Mouse (Mus musculus): ENCODE measurements at regions not wholly inside any gene's neighbourhood (a gene's known extent, or its start where the extent isn't known, plus 50 kb on each side); places are given as distances from the start of the nearest gene placed in this dataset.

DNA sequence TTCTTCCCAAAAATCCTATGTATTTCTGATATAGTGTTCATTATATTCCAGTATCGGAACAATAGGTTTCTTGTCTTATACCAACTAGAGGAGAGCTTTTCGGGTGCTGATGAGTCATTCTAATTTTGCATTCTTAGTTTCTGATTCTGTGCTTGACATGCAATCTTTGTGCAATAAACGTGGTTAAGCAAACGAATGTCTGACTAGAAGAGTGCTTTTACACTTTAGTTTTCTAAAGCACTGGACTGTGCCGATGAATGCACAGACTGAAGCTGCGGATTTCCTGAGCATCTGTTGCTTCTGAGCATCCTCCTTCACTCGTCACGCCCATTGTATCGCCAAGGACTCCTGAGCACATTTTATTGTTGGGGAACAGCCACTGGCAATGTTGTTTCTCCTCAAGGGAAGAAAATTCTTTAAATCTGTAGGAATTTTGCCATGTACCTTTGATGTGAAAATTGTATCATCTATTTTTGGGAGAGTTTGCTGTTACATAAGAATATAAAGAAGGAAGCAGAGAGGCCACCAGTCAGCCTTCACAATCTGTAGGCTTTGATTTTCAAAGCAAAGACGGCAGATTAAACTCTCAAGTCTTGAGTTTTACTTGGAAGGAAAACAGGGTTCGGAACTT, 346.8 kb downstream of the Plk2 start:
- H3K27me3 ChIP-seq = no peaks in the 10 kb centered on the region
- WGBS = 74% methylated on average over 11 of the region's 11 CpGs
- no peak overlapping the region for H3K4me3 ChIP-seq
- H3K36me3 ChIP-seq = no peaks in the 10 kb centered on the region
- peaks cover under 1% of the 10 kb centered on the region; the same call in 1 of the 2 replicates for H3K4me1 ChIP-seq (replicated peaks)
- H3K9ac ChIP-seq = no peak overlapping the region
- no peaks in the 10 kb centered on the region for H3K9me3 ChIP-seq (replicated peaks)
- H3K4me2 ChIP-seq = no peak overlapping the region
- no peak for ATAC-seq (replicated peaks; ENCODE audit: insufficient number of reproducible peaks, insufficient read depth, low FRiP score, low read depth)
- H3K27ac ChIP-seq = no peak overlapping the region

DNA sequence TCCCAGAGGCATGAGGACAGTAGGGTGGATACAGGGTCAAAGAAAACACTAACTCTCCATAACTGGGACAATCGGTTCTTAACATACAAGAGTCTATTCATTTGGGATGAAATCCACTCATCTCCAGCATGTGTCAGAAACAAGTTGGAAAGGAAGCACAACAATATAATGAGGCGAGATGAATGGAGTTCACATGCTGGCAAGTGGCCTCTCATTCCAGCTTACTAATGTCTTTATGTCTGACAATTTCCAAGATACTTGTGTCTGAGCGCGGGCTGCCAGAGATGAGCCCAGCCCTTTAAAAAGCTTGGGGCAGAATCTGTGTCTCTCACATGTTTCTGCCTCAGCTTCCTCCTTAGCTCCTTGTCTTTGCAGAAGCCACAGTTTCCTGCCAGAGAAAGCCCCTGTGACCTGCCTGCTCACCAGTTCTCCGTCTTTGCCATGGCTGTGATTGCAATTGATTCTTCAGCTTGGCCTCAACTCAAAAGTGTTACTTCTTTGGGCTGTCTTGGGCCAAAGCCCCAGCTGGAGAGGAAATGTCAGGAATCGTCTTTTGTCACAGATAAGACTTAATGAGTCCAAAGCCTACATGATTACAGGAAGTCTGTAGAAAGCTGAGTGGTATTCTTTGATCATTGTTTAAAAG, 352.5 kb downstream of the Plk2 start:
- H3K9ac ChIP-seq = no peak overlapping the region
- no peak overlapping the region for H3K4me2 ChIP-seq
- WGBS = 24% methylated on average over 6 of the region's 6 CpGs
- H3K27me3 ChIP-seq = no peaks in the 10 kb centered on the region
- peaks cover 9% of the 10 kb centered on the region for H3K4me1 ChIP-seq (replicated peaks)
- H3K9me3 ChIP-seq (replicated peaks) = no peaks in the 10 kb centered on the region
- peak overlapping the region; percentile 39; the same call in 1 of the 2 replicates for H3K27ac ChIP-seq
- no peak; the same call in 1 of the 2 replicates for ATAC-seq (replicated peaks; ENCODE audit: insufficient number of reproducible peaks, insufficient read depth, low FRiP score, low read depth)
- H3K36me3 ChIP-seq = no peaks in the 10 kb centered on the region
- no peak overlapping the region for H3K4me3 ChIP-seq

DNA sequence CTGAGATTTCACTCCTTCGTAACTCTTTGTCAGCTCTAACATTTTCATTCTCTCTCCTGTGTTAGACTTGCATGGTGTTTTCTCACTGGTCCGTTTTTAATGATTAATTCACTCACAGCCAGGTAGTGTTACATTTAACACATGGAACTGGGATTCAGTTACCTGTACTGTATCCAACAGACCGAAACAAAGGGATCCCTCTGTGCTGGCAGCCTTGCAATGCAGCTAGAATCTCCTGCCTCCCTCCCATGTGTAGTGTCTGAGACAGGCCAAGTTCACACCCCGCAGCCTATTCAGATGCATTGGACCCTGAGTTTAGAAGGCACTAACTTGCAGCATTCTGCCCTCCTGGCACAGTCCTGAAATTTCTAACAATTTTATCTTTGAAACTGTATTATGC, 357.9 kb downstream of the Plk2 start:
- ATAC-seq (replicated peaks; ENCODE audit: insufficient number of reproducible peaks, insufficient read depth, low FRiP score, low read depth) = no peak
- Histone ChIP-seq H3K4me2 (no peak overlapping the region), H3K36me3 (no peaks in the 10 kb centered on the region), H3K4me1 (replicated peaks) (0 out of 2 replicates have a peak, but pooled peaks cover 3% of the 10 kb centered on the region), H3K9ac (no peak overlapping the region), H3K9me3 (replicated peaks) (no peaks in the 10 kb centered on the region), H3K4me3 (no peak overlapping the region), H3K27me3 (no peaks in the 10 kb centered on the region), H3K27ac (no peak overlapping the region)
- 85% methylated on average over 4 of the region's 4 CpGs for WGBS

DNA sequence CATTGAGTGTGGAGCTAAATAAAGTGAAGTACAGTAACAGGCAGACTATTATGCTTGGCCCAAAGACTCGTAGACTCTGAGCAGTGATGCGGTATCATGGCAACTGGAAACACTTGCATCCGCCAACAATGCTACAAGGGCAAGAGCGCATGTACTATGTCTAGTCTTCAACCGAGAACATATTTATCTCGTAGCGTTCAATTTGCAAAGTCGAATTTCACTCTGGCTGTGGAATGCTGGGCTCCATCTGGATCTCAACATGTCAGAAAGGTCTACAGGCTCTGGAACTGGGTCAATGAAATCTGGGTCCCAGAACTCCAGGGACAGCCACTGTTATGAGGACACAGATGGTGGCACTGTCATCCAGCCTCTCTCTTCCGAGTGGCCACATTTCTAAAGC, 359.7 kb downstream of the Plk2 start:
- Histone ChIP-seq H3K9me3 (replicated peaks) (no peaks in the 10 kb centered on the region), H3K27me3 (no peaks in the 10 kb centered on the region), H3K27ac (no peak overlapping the region), H3K4me3 (no peak overlapping the region), H3K4me2 (no peak overlapping the region), H3K36me3 (no peaks in the 10 kb centered on the region), H3K4me1 (replicated peaks) (0 out of 2 replicates have a peak, but pooled peaks cover 3% of the 10 kb centered on the region), H3K9ac (no peak overlapping the region)
- no peak for ATAC-seq (replicated peaks; ENCODE audit: insufficient number of reproducible peaks, insufficient read depth, low FRiP score, low read depth)
- 63% methylated on average over 9 of the region's 9 CpGs for WGBS

DNA sequence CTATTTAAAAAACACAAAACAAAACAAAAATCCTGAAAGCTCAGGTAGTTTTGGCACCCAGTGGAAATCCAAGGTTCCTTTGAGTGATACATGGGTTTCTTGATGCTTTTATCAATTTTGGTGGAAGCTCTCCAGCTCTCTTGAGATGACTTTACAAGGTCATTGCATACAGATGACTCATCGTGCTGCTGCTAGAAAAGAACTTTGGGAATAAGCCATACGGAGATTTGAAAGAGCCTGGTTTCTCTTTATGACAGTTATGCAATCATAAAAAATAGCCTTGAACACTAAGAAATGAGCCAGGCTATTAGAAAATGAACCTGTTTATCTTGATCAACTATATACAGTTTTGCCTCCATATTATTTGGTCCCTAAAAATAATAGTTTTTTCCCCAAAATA, 362.0 kb downstream of the Plk2 start:
- ATAC-seq (replicated peaks; ENCODE audit: insufficient number of reproducible peaks, insufficient read depth, low FRiP score, low read depth) = no peak
- no peaks in the 10 kb centered on the region for H3K27me3 ChIP-seq
- H3K36me3 ChIP-seq = no peaks in the 10 kb centered on the region
- H3K27ac ChIP-seq = no peak overlapping the region
- 0 out of 2 replicates have a peak, but pooled peaks cover 3% of the 10 kb centered on the region for H3K4me1 ChIP-seq (replicated peaks)
- no peaks in the 10 kb centered on the region for H3K9me3 ChIP-seq (replicated peaks)
- H3K9ac ChIP-seq = no peak overlapping the region
- H3K4me2 ChIP-seq = no peak overlapping the region
- 21% methylated on average over 2 of the region's 2 CpGs for WGBS
- no peak overlapping the region for H3K4me3 ChIP-seq

DNA sequence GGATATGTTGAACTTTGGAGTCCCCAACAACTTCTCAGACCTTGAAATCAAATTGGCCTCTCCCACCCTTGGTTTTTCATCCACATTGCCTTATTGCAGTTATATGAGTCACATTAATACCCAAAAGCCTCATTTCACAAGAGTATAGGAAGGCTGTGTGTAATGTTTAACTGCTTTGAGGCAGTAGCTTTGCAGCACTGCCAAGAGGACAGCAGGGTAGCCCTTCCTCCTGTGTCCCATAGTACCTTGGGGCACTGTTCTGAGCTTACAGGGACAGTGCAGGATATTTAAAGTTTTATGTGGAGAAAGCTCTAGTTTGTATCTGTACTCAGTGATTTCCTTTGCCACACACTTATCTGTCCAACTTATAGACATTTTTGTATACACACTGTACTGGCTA, 374.4 kb downstream of the Plk2 start:
- Histone ChIP-seq H3K4me2 (no peak overlapping the region), H3K9me3 (replicated peaks) (no peaks in the 10 kb centered on the region), H3K9ac (no peak overlapping the region), H3K4me1 (replicated peaks) (no peaks in the 10 kb centered on the region), H3K4me3 (no peak overlapping the region), H3K36me3 (no peaks in the 10 kb centered on the region), H3K27me3 (no peaks in the 10 kb centered on the region), H3K27ac (no peak overlapping the region)
- ATAC-seq (replicated peaks; ENCODE audit: insufficient number of reproducible peaks, insufficient read depth, low FRiP score, low read depth) = no peak

DNA sequence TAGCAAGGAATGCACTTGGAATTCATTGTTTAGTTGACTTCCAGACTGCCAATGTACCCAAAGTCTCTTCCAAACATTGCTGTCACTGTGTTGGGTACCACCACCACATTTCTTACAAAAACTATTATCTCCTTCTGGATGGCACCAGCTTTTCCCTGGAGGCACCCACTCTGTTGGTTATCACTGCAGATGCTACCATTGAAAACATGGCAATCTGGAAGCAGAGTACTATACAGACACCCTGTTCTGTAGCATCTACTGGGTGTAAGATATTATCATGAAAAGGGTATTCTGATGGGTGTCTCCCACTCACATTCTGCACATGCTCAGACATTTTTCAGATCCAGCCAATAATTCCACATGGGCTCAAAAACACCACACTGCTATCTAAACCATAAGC, 380.4 kb downstream of the Plk2 start:
- no peak for ATAC-seq (replicated peaks; ENCODE audit: insufficient number of reproducible peaks, insufficient read depth, low FRiP score, low read depth)
- Histone ChIP-seq H3K27ac (no peak overlapping the region), H3K4me3 (no peak overlapping the region), H3K36me3 (no peaks in the 10 kb centered on the region), H3K4me2 (no peak overlapping the region), H3K4me1 (replicated peaks) (no peaks in the 10 kb centered on the region), H3K27me3 (no peaks in the 10 kb centered on the region), H3K9ac (no peak overlapping the region), H3K9me3 (replicated peaks) (no peaks in the 10 kb centered on the region)

DNA sequence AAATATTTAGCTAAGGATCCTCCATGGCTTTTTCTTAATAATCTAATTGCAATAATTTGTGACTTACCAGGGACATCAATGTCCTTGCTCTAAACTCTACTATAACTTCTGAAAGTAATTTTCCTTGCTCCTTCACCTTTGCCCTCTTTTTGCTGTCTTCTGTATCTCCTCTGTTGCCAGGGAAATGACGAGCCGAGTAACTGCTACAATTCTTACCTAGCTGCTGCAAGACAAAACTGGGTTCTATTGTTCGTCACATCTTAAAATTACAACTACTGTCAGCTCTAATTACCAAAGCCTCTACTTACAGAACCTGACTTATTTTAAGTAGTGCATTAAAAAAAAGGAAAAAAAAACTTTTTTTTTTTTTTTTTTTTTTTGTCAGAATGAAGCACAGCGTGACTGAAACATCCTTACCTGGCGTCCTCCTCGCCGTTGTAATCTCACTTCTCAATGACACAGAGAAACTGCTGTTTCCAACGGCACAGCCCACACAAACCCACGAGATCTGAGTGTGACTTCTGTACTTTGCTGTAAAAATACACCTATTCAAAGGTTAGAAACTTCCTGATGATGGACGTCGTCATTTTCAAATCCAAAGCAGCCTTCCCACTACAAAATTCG, 389.4 kb downstream of the Plk2 start:
- 78% methylated on average over 12 of the region's 12 CpGs for WGBS
- Histone ChIP-seq H3K4me3 (no peak overlapping the region), H3K9me3 (replicated peaks) (no peaks in the 10 kb centered on the region), H3K4me1 (replicated peaks) (no peaks in the 10 kb centered on the region), H3K27ac (no peak overlapping the region), H3K36me3 (no peaks in the 10 kb centered on the region), H3K9ac (no peak overlapping the region), H3K27me3 (no peaks in the 10 kb centered on the region), H3K4me2 (no peak overlapping the region)
- no peak for ATAC-seq (replicated peaks; ENCODE audit: insufficient number of reproducible peaks, insufficient read depth, low FRiP score, low read depth)

DNA sequence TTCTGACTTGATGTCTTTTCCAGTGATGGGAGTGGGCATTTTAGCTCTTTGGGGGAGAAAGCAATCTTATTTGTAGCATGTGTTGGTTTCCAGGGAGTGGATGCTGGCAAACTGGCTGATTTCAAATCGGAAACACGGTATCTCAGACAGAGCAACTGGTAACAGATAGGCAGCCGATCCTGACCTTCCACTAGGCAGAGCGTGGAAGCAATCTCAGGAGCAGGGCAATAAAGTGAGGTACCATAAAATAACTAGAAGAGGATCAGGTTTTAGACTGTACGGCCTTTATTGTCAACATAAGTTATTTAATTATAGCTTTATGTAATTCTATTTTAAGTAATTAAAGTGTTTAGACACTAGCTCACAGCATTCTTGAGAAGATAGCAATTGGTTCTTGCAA, 390.0 kb downstream of the Plk2 start:
- no peak overlapping the region for H3K4me3 ChIP-seq
- H3K27me3 ChIP-seq = no peaks in the 10 kb centered on the region
- ATAC-seq (replicated peaks; ENCODE audit: insufficient number of reproducible peaks, insufficient read depth, low FRiP score, low read depth) = no peak
- no peaks in the 10 kb centered on the region for H3K9me3 ChIP-seq (replicated peaks)
- no peaks in the 10 kb centered on the region for H3K36me3 ChIP-seq
- no peak overlapping the region for H3K27ac ChIP-seq
- no peak overlapping the region for H3K9ac ChIP-seq
- no peak overlapping the region for H3K4me2 ChIP-seq
- H3K4me1 ChIP-seq (replicated peaks) = no peaks in the 10 kb centered on the region
- WGBS = 68% methylated on average over 5 of the region's 5 CpGs

DNA sequence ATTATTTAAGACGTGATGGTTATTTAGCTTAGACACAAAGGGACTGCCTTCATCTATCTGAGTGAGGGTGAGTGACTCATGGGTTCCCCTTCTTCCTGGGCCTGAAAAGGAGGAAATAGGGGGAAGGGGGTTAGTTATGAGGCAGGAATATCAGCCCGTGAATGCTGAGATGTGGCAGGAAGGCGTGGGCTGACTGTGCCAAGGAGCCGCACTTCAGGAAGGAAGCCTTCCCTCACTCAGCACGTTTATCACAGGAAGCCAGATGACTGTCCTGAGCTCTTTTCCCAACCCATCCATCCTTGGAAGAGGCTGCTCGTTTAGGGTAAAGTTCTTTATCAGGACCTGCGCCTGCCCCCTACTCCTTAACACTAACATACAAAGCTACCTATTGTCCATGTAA, 403.5 kb downstream of the Plk2 start:
- peaks cover 11% of the 10 kb centered on the region for H3K4me1 ChIP-seq (replicated peaks)
- no peaks in the 10 kb centered on the region for H3K27me3 ChIP-seq
- H3K4me2 ChIP-seq = peak overlapping the region; percentile 6; the same call in 1 of the 2 replicates
- H3K9ac ChIP-seq = no peak overlapping the region
- H3K4me3 ChIP-seq = no peak overlapping the region
- 23% methylated on average over 7 of the region's 7 CpGs for WGBS
- H3K36me3 ChIP-seq = no peaks in the 10 kb centered on the region
- H3K9me3 ChIP-seq (replicated peaks) = no peaks in the 10 kb centered on the region
- H3K27ac ChIP-seq = peak overlapping the region; percentile 7; the same call in 1 of the 2 replicates
- peak; percentile 47; the same call in 1 of the 2 replicates for ATAC-seq (replicated peaks; ENCODE audit: insufficient number of reproducible peaks, insufficient read depth, low FRiP score, low read depth)

DNA sequence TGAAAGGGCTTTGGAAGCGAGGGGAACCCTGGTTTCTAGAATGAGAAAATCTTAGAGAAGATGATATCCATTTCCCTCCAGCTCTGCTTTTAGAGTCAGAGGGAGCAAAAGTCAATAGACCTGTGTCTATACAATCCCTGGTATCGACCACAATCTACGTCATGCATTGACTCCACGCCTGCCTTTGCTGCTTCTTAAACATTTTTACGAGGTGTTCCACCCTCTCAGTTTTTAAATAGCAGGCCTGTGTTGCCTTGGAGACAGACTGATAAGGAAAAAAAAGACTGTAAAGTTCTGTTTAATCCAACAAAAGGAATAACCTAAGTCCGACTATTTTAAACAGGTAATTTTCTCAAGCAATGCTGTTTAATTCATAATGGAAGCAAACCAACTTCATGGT, 408.0 kb downstream of the Plk2 start:
- WGBS = 74% methylated on average over 6 of the region's 6 CpGs
- H3K4me3 ChIP-seq = no peak overlapping the region

DNA sequence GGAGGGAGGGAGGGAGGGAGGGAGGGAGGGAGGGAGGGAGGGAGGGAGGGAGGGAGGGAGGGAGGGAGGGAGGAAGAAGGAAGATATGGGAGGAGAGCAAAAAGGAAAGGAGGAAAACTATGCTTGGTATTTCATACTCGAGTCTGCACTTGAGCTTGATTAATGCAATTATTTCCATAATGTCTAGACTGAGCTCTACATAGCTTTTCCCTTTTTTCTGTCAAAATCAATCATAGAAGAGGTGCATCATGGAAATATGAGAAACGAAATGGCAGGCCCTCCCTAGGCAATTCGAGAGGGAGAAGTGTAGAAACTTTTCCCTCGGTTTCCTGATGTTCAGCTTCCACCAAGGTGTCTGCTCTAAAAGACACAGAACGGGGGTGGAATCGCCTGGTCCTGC, 417.6 kb downstream of the Plk2 start:
- WGBS = 61% methylated on average over 6 of the region's 6 CpGs

More for the DNA sequence above, 408.0 kb downstream of the Plk2 start:
- Histone ChIP-seq H3K4me1 (replicated peaks) (peaks cover 14% of the 10 kb centered on the region), H3K27me3 (no peaks in the 10 kb centered on the region), H3K27ac (no peak overlapping the region), H3K9ac (no peak overlapping the region), H3K36me3 (no peaks in the 10 kb centered on the region), H3K9me3 (replicated peaks) (no peaks in the 10 kb centered on the region), H3K4me2 (no peak overlapping the region)
- ATAC-seq (replicated peaks; ENCODE audit: insufficient number of reproducible peaks, insufficient read depth, low FRiP score, low read depth) = no peak

More for the DNA sequence above, 417.6 kb downstream of the Plk2 start:
- Histone ChIP-seq H3K9ac (no peak overlapping the region), H3K27ac (no peak overlapping the region), H3K4me1 (replicated peaks) (no peaks in the 10 kb centered on the region), H3K27me3 (no peaks in the 10 kb centered on the region), H3K36me3 (no peaks in the 10 kb centered on the region), H3K4me2 (no peak overlapping the region), H3K9me3 (replicated peaks) (no peaks in the 10 kb centered on the region), H3K4me3 (no peak overlapping the region)
- no peak for ATAC-seq (replicated peaks; ENCODE audit: insufficient number of reproducible peaks, insufficient read depth, low FRiP score, low read depth)
